Mouse (Mus musculus) midbrain, embryonic 16.5 days (tissue): ENCODE measurements around the gene Shank2. TPM values are rescaled to one million over a fixed set of nuclear protein-coding genes. Genes with fewer than 3 reads are reported as not detected.

ENCODE experiments used
- ATAC-seq: fragments of 200-750 bp; cut with Nextera tagmentation; 2 replicates; pipeline ENCODE4 v1.8.0; 2017; ENCODE audit warnings: moderate TSS enrichment
- H3K27ac ChIP-seq: fragments of 300-500 bp; sonication (generic); 2 replicates; pipeline ENCODE4 v1.5.1; 2014; ENCODE audit warnings: mild to moderate bottlenecking, low read length, mixed read lengths
- H3K27me3 ChIP-seq: fragments of 300-500 bp; sonication (generic); 2 replicates; pipeline ENCODE4 v1.6.1; 2014; ENCODE audit warnings: low read depth, low read length, mixed read lengths; ENCODE audit not compliant: control insufficient read depth, insufficient read depth
- H3K36me3 ChIP-seq: fragments of 300-500 bp; sonication (generic); 2 replicates; pipeline ENCODE4 v1.6.1; 2014; ENCODE audit warnings: mild to moderate bottlenecking, low read length, moderate library complexity, mixed read lengths; ENCODE audit not compliant: control insufficient read depth, insufficient read depth
- H3K4me1 ChIP-seq: fragments of 300-500 bp; sonication (generic); 2 replicates; pipeline ENCODE4 v1.6.1; 2014; ENCODE audit warnings: mild to moderate bottlenecking, low read length, mixed read lengths; ENCODE audit not compliant: control insufficient read depth, insufficient read depth
- H3K4me2 ChIP-seq: fragments of 300-500 bp; sonication (generic); 2 replicates; pipeline ENCODE4 v1.6.1; 2014; ENCODE audit warnings: mild to moderate bottlenecking, low read length, mixed read lengths
- H3K4me3 ChIP-seq: fragments of 300-500 bp; sonication (generic); 2 replicates; pipeline ENCODE4 v1.5.1; 2014; ENCODE audit warnings: low read depth, mild to moderate bottlenecking, low read length, moderate library complexity, mixed read lengths
- H3K9ac ChIP-seq: fragments of 300-500 bp; sonication (generic); 2 replicates; pipeline ENCODE4 v1.6.1; 2014; ENCODE audit warnings: low read depth, low read length, mixed read lengths
- H3K9me3 ChIP-seq: fragments of 300-500 bp; sonication (generic); replicated peaks from 2 replicates; pipeline ENCODE4 v1.6.1; 2014; ENCODE audit warnings: mild to moderate bottlenecking, low read length, mixed read lengths; ENCODE audit not compliant: control insufficient read depth, poor library complexity, severe bottlenecking
- WGBS: fragments of 180-500 bp; shearing (Covaris S2); extraction: QIAGEN DNeasy Blood & Tissue Kit; methylation state at CpG from one replicate; pipeline ENCODE4 v1.1.7; 2014; 5-methylcytosine and 5-hydroxymethylcytosine counted together
- polyA plus RNA-seq: library from polyadenylated mRNA; unstranded; fragments of >200 nt; fragmentation: Nextera tagmentation; extraction: Ambion mirVana; gene quantifications from 2 replicates; pipeline ENCODE4 v1.2.1, GENCODE M21; 2015

Shank2 gene
- polyA plus RNA-seq, 1 experiment from 2014 or later, result 10.5 TPM

GRCm38 (mm10) chr7:143978741-143979371 lies 22.9 kb upstream of the Shank2 start:
- Histone ChIP-seq H3K4me1 (peaks cover 16% of the 10 kb centered on the region; the same call in 1 of the 2 replicates), H3K27me3 (peaks cover 42% of the 10 kb centered on the region), H3K9ac (peak overlapping the region; percentile 69), H3K4me2 (peak overlapping the region; percentile 99), H3K4me3 (peak overlapping the region; percentile 58), H3K27ac (no peak overlapping the region), H3K36me3 (no peaks in the 10 kb centered on the region), H3K9me3 (no peaks in the 10 kb centered on the region)
- WGBS, result under 1% methylated on average over 42 of the region's 50 CpGs
- ATAC-seq, result peak; percentile 86

DNA sequence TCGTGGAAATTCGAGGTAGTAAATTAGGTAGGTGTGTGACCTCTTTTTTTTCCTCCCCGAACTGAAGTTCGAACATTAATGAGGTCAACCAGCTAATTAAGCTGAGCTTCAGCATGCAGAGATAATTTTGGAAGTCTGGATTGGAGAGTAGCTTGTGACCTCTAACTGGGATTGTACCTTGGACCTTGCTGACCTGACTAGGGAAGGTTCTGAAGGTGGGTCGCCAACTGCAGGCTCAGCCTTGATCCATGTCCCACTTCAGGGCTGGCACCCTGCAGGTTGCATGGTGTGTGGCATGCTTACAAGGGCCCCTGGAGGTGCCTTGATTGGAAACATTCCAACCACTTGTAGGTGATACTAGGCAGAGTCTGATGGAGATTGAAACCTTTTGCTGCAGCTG lies 21.7 kb upstream of the Shank2 start:
- no peak overlapping the region for H3K4me2 ChIP-seq
- H3K4me3 ChIP-seq, result no peak overlapping the region
- no peak overlapping the region for H3K27ac ChIP-seq
- H3K36me3 ChIP-seq, result no peaks in the 10 kb centered on the region
- H3K9me3 ChIP-seq, result no peaks in the 10 kb centered on the region
- no peak overlapping the region for H3K9ac ChIP-seq
- H3K27me3 ChIP-seq, result peaks cover 42% of the 10 kb centered on the region
- H3K4me1 ChIP-seq, result peaks cover 16% of the 10 kb centered on the region; the same call in 1 of the 2 replicates
- no peak for ATAC-seq
- 63% methylated on average over 5 of the region's 5 CpGs for WGBS

DNA sequence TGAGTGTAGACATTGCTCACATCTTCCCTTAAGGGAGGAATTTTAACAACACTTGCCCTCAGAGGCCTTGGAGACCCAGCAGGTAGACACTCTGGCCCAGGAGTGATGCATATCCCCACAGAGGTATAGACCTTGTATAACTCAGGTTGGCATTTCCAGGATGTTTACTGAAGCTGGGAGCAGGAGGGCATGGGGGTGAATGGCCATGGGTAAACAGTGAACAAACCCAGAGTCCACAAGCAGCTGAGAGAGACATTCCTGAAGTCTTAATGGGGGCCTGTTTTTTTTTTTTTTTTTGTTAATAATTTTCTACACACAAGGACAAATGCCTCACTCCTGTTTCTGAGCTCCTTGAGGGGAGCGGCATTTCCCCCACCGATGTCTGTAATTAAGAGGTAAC lies 15.4 kb upstream of the Shank2 start:
- no peak for ATAC-seq
- Histone ChIP-seq H3K27ac (no peak overlapping the region), H3K4me1 (no peaks in the 10 kb centered on the region), H3K4me2 (no peak overlapping the region), H3K36me3 (no peaks in the 10 kb centered on the region), H3K27me3 (no peaks in the 10 kb centered on the region), H3K9ac (no peak overlapping the region), H3K4me3 (no peak overlapping the region), H3K9me3 (no peaks in the 10 kb centered on the region)
- 92% methylated on average over 2 of the region's 2 CpGs for WGBS

DNA sequence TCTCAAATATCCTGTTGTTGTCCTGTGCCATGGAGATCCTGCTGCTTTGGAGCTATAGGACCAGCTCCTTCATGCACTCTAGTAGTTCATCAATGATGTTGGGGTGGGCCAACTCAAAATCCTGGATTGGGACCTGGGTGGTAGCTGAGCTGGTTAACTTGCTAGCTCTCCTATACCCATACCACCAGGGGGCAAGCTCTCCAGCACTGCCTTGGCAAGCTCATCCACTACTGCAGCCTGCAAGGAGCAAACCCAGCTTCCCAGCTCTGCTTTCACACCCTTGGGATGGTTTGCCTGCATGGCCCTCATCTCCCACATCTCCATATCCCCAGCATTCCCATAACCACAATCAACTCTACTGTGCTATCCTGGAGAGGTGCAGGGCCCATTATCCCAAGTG lies 10.6 kb upstream of the Shank2 start:
- Histone ChIP-seq H3K36me3 (no peaks in the 10 kb centered on the region), H3K4me1 (no peaks in the 10 kb centered on the region), H3K27me3 (no peaks in the 10 kb centered on the region), H3K4me2 (no peak overlapping the region), H3K27ac (no peak overlapping the region), H3K4me3 (no peak overlapping the region), H3K9me3 (no peaks in the 10 kb centered on the region), H3K9ac (no peak overlapping the region)
- no peak for ATAC-seq

DNA sequence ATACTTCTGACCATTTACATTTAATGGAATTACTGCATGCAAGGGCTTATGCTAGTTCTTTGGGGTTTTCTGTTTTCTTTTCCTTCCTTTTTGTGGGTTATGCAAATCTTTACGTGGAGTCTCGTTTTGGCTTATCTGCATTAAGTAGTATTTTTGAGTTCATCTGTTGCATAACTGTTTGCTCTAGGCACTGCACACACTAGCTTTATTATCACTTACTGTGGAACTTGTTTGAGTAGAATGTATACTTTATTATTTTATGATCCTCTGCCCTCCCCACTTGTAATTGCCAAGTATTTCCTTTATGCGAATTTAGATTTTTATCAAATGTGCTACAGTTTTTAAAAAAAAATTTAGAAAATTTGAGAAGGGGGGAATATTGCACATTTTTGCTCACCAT lies 2.7 kb upstream of the Shank2 start:
- Histone ChIP-seq H3K9me3 (peaks cover 9% of the 10 kb centered on the region; the same call in 1 of the 2 replicates), H3K27ac (no peak overlapping the region), H3K36me3 (no peaks in the 10 kb centered on the region), H3K4me1 (no peaks in the 10 kb centered on the region), H3K27me3 (no peaks in the 10 kb centered on the region), H3K4me3 (no peak overlapping the region), H3K9ac (no peak overlapping the region), H3K4me2 (no peak overlapping the region)
- 89% methylated on average over 3 of the region's 3 CpGs for WGBS
- ATAC-seq, result no peak

DNA sequence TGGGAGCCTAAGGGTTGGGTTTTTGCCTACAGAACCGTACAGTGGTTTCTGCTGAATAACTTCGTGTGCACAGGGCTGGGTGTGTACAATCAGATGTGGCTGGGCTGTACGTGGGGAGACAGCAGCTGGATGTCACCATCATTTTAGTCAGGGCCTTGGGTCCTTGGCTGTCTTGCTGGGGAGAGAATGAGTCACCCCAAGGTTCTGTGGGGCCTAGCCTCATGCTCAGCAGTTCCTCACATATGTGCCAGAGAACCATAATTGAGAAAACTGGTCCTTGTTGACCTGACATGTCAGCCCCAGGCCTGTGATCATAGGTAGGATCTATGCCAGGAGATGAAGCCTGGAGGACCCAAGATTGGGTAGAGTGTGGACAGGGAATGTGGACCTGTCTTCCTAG lies 1.7 kb downstream of the Shank2 start:
- ATAC-seq, result no peak
- 82% methylated on average over 3 of the region's 3 CpGs for WGBS
- H3K4me2 ChIP-seq, result no peak overlapping the region
- no peaks in the 10 kb centered on the region for H3K36me3 ChIP-seq
- H3K4me1 ChIP-seq, result no peaks in the 10 kb centered on the region
- H3K27ac ChIP-seq, result no peak overlapping the region
- no peaks in the 10 kb centered on the region for H3K27me3 ChIP-seq
- 0 out of 2 replicates have a peak, but pooled peaks cover 2% of the 10 kb centered on the region for H3K9me3 ChIP-seq
- H3K9ac ChIP-seq, result no peak overlapping the region
- H3K4me3 ChIP-seq, result no peak overlapping the region

DNA sequence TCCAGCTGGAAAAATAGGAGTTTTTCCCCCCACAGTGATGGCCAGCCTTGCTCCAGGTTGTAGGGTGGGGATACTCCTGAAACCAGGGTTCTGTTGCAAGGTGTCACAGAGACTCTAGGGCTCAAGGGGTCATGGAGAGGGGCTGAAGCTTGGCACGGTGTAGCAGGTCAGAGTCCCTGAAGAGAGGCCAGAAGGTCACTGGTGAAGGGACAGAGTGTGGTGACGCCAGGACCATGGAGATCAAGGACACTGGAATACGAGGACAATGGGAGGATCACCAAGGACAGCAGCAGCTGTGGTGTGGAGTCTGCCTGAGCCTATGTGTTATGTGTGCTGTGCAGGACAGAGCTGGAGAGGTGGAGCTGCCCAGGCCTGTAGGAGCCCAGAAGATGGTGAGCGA lies 6.4 kb downstream of the Shank2 start:
- no peak for ATAC-seq
- Histone ChIP-seq H3K27ac (no peak overlapping the region), H3K27me3 (no peaks in the 10 kb centered on the region), H3K4me2 (no peak overlapping the region), H3K9me3 (no peaks in the 10 kb centered on the region), H3K36me3 (no peaks in the 10 kb centered on the region), H3K9ac (no peak overlapping the region), H3K4me3 (no peak overlapping the region), H3K4me1 (no peaks in the 10 kb centered on the region)
- WGBS, result 74% methylated on average over 4 of the region's 4 CpGs

DNA sequence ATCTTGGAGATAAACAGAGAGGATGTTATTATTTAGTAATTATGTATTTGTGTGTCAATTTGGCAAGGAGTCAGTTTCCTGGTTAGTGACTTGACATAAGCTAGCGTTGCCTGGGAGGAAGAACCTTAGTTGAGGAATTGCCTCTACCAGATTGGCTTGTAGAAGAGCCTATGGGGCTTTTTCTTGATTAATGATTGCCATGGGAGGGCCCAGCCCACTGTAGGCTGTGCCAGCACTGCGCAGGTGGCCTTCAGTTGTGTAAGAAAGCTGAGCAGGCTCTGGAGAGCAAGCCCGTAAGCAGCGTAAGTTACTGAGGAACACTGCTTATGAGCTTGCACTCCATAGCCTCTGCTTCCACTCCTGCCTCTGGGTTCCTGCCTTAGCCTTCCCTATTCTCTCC lies 7.3 kb downstream of the Shank2 start:
- Histone ChIP-seq H3K9ac (no peak overlapping the region), H3K27ac (no peak overlapping the region), H3K9me3 (no peaks in the 10 kb centered on the region), H3K4me2 (no peak overlapping the region), H3K4me1 (no peaks in the 10 kb centered on the region), H3K4me3 (no peak overlapping the region), H3K27me3 (no peaks in the 10 kb centered on the region), H3K36me3 (no peaks in the 10 kb centered on the region)
- ATAC-seq, result no peak
- WGBS, result 84% methylated on average over 4 of the region's 4 CpGs

DNA sequence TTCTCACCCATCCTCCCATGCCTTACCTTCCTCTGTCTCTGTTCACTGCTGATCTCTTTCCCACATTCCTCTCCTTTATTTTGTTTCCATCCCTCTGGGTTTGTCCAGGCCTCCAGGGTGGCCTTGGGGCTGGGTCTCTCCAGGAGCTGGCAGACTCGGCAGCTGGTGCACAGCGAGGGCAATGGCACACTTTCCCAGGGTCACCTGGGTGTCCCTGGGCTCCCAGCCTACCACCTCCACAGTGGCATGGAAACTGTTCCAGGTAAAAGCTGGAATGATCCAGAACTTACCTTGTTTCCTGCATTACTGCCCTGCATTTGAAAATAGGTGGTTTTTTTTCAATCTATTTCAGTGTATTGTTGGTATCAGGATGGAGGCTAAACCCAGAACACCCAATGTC lies 12.8 kb downstream of the Shank2 start:
- H3K4me2 ChIP-seq, result no peak overlapping the region
- no peak overlapping the region for H3K4me3 ChIP-seq
- no peaks in the 10 kb centered on the region for H3K9me3 ChIP-seq
- no peak for ATAC-seq
- H3K4me1 ChIP-seq, result no peaks in the 10 kb centered on the region
- no peaks in the 10 kb centered on the region for H3K27me3 ChIP-seq
- WGBS, result 80% methylated on average over 2 of the region's 2 CpGs
- no peak overlapping the region for H3K27ac ChIP-seq
- no peaks in the 10 kb centered on the region for H3K36me3 ChIP-seq
- no peak overlapping the region for H3K9ac ChIP-seq
